Mouse (Mus musculus): Measurements from ENCODE around the gene Scmh1. TPM values are rescaled to one million over a fixed set of nuclear protein-coding genes. Genes with fewer than 3 reads are reported as not detected.
A peak's percentile ranks its signal among the peaks of the same experiment; 100 is the strongest.

Scmh1 gene
- total RNA-seq, 2 experiments from 2014 or later: 75.6 to 78.5 TPM

DNA sequence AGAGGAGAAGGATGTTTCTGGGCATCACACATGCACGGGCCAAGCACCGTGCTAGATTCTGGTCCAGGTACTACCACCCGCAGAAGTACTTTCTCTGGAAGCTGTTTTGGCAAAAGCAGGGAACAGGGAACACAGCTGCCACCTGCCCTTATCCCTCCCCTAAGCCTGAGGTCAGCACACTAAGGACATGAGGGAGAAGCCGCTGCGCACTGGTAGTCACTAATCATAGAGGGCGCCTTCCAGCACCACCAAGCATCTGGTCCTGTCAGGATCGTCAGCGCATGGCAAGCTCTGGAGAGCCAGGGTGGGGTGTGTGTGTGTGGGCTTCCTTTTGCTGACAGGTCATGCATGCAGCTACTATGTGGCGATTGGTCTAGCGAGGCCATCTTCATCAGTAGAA, 133.6 kb downstream of the Scmh1 start:
- no peak for DNase-seq (ENCODE audit: low spot score in 2 of 2)

DNA sequence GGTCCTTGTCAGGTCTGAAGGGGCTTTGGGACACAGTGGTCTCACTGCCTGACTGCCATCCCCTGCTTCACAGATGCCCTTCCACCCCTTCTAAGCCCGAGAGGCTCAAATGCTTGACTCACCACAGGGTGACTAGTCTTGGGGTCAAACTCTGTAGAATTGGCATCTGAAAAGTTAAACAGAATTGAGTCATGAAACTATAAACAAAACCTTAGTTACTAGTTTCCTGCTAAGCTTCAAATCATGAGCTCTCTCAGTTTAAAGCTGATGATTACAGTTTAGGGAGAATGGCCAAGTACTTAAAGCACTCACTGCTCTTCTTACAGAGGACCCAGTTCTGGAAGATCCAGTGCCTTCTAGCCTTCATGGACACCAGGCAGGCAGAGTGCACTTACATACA, 139.8 kb downstream of the Scmh1 start:
- DNase-seq (ENCODE audit: low spot score in 2 of 2): no peak

DNA sequence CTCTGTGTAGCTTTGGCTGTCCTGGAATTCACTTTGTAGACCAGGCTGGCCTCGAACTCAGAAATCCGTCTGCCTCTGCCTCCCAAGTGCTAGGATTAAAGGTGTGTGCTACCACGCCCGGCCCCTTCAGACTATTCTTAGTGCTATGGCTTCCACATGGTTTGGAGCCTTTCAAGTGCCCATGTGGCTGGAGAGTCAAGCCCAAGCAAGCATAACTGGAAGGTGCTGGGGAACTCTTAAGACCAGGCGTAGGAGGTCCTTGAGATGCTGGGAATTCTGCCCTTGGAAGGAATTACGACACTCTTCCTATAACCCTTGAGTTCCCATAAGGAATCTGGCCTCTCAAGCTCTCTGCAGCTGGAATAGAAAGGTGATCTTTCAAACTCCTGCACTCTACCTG, 151.5 kb downstream of the Scmh1 start:
- DNase-seq (ENCODE audit: low spot score in 2 of 2): no peak

DNA sequence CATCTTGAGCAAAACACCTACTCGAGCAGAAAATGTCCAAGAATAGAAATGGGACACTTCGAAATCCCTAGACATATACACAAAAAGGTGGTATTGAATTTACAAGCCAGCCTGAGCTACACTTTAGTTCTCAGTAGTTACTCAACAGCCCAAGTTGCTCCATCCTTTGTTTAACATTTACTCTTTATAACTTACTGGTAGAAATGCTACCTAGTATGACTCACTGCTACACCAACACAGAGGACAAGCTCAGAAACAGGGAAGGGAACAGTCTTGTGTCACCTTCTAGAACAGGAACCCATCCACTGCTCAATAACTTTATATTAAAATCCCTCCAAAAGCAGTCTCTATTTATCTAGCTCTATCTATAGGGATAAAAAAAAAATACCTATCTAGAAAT, 160.6 kb downstream of the Scmh1 start:
- DNase-seq (ENCODE audit: low spot score in 2 of 2): no peak

DNA sequence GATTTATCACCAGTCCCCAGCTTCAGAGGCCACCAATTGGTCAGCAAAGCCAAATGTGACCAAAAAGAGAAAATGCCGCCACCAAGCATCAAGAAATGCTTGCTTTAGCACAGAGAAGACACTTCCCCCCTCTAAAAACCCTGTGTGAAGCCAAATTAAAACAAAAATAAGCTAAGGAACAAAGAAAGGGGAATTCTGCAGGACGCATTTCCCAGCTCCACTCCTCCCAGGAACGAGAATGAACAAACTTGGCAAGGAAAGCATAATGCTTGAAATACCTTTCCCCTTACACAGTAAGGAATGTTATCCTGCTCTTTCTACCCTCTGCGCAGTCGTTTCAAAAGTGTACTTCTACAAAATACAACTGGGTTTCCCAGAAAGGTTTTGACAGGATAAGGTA, 162.9 kb downstream of the Scmh1 start:
- DNase-seq (ENCODE audit: low spot score in 2 of 2): no peak

DNA sequence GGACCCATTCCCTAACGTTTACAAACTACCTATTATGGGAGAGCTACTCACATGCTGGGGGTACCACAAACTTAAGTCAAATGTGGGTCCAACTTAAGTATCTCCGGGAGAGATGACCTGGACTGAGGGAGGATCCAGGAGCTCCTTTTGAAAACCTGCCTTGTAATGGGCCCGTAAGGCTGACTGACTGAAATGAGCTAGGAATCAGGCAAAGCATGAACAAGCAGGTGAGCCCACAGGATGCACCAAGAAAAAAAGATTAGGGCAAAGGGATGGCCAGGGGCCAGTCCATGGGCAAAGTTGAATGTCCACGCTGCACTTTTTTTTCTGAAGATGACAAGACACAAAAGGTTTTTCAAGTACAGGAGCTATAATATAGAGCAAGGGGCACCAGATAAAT, 163.9 kb downstream of the Scmh1 start:
- DNase-seq (ENCODE audit: low spot score in 2 of 2): no peak

DNA sequence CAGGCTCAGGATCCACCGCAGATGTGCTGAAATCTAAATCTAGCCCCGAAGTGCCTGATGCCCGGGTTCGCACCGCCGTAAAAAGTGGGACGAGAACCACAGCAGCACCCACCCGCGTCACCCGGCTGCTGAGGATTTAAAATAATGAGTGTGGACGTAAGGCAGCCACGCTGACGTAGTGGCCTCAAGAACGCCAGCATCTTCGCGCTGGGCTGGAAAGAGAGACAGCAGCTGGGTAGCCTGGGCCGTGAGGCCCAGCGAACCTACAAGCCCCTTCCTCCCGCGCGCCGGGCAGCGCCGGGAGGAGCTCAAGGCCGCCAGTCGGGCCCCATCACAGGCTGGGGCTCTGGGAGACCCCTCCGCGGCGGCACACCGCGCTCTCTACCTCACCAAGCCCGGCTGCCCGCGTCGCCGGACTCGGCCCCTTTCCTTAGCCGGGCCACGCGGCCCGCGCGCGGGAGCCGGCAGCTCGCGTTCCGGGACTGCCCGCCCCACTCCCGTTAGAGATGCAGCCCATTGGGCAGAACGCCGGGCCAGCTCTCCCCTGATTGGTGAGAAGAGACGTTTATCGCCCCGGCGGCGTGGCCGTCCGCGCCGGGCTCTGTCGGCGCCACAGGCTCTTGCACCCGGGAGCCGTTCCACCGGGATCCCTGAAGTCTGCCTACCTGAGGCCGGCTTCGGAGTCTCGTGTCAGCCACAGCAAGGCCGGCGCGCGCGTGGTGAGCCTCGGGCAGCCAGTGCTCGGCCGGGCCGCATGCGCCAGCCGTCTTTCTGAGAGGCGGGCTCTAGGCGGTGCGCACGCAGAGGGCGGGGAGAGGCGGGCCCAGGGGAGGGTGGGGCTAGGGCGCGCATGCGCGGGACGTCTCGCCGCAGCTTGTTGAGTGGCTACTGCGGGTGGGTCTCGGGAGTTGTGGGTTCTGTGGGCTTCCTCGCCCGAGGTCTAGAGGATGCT, 164.7 kb downstream of the Scmh1 start, which contains the start of gene Ctps:
Gene Ctps, minus strand, starts transcription at position 791 of the 952 bp plus-strand sequence.
- DNase-seq (ENCODE audit: low spot score in 2 of 2): peak; percentile 91 to 96

DNA sequence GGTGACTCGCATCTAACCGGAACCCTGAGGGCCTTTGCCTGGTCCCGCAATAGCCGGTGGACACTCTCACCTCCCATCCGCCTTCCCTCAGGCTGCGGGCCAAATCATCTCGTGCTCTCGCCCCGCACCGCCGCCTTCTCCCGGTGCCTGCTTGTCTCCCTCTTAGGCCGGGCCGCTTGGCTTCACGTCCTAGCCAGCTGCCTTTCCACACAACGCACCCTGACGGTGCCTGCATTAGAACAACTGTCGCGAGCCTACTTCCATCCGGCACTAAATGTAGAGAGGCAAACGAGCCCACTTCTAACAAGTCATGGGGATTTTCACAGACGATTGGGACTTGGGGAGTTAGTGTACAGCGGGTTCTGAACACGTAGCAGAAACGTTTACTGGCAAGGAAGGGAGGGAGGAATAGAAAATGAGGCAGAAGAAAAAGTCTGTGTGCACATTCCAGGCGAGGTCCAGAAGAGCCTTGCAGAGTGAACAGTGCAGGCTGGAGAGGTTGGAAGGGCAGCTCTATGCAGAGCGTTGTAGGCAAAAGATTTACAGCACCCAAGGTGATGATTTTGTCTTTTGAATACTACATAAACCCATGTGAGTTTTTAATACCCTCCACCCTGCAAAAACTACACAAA, 165.5 kb downstream of the Scmh1 start:
- no peak for DNase-seq (ENCODE audit: low spot score in 2 of 2)

DNA sequence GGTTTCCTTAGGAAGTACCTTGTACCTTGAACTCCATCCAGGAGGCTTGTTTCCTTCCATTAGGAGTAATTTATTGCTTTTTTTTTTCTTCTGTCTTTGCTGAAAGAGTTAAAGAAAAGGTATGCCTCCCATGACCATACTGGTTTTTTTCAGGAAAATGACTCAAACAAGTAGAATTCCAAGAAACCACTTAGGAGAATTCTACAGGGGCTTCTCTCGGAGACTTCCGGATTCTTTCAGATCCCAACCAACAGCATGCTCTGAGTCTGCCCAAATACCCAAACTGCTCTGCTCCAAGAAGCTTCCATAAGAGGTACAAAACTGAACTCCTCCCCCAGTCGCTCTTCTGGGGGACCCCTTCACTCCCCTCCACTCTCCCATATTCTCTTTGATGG, 166.0 kb downstream of the Scmh1 start:
- no peak for DNase-seq (ENCODE audit: low spot score in 2 of 2)

DNA sequence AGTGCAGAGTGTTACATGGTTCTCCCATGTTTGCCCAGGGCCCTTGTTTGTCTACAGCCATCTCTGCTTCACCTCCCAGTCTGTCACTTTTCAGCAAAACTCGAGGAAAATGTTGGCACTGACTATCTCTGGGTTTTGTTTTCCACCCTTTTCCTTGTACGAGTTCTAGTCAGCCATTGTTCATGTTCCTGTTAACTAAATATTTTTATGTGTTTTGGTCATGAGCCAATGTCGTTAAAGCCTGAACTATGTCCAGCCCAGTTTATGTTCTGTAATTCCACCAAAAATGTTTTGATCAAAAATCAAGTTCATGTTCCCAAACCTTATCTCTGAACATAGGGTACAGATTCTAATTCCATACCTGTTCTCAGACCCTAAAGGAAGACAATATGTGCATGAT, 166.6 kb downstream of the Scmh1 start:
- DNase-seq (ENCODE audit: low spot score in 2 of 2): no peak

Other genes with a start within 250 kb of the Scmh1 start
- not detected for gene Edn2, start 244.1 kb upstream of the Scmh1 start, total RNA-seq (2021)
- gene Foxo6, start 117.9 kb upstream of the Scmh1 start, total RNA-seq (2021): 10 to 100 TPM; 40.7 to 40.9 TPM
- under 1 TPM; 0.17 to 0.36 TPM for gene Slfnl1, start 127.0 kb downstream of the Scmh1 start, total RNA-seq (2021)
- gene Ctps, start 165.0 kb downstream of the Scmh1 start, total RNA-seq (2021): 10 to 100 TPM; 33.4 to 34.1 TPM
- gene Gm8439, start 183.5 kb downstream of the Scmh1 start, total RNA-seq (2021): not detected

All from layer of hippocampus, adult 18-20 months (tissue).